Mouse (Mus musculus) ES-E14 (cell line): Measurements from ENCODE around the gene Tlr13. TPM values are rescaled to one million over a fixed set of nuclear protein-coding genes. Genes with fewer than 3 reads are reported as not detected.

Experiments used
- DNase-seq: peaks from one replicate; pipeline ENCODE4 v3.0.0-alpha.2; 2013; ENCODE audit warnings: low read depth, low spot score
- H3K27ac ChIP-seq: 2 replicates; pipeline ENCODE4 v1.5.1; 2012; ENCODE audit warnings: low read depth, mild to moderate bottlenecking, low read length, moderate library complexity, mixed read lengths; ENCODE audit not compliant: poor library complexity, insufficient read depth, severe bottlenecking
- H3K36me3 ChIP-seq: 2 replicates; pipeline ENCODE4 v1.6.1; 2012; ENCODE audit warnings: mild to moderate bottlenecking, low read length, moderate library complexity, mixed read lengths; ENCODE audit not compliant: control insufficient read depth, poor library complexity, insufficient read depth, severe bottlenecking
- H3K4me1 ChIP-seq, 2 experiments: fragments of 150-350 bp in 1 of 2; sonication (generic) in 1 of 2; 2 replicates each; pipeline ENCODE4 v1.6.1; 2012; ENCODE audit warnings: low read length in 2 of 2, mild to moderate bottlenecking in 1 of 2, mixed read lengths in 1 of 2; ENCODE audit not compliant: control insufficient read depth in 2 of 2, insufficient read depth in 2 of 2, poor library complexity in 1 of 2
- H3K4me3 ChIP-seq, 2 experiments: fragments of 150-350 bp in 1 of 2; sonication (generic) in 1 of 2; 2 replicates each; pipeline ENCODE4 v1.5.1; 2012; ENCODE audit warnings: low read length in 2 of 2, low read depth in 1 of 2, mild to moderate bottlenecking in 1 of 2, mixed read lengths in 1 of 2; ENCODE audit not compliant: insufficient read depth in 1 of 2, poor library complexity in 1 of 2, severe bottlenecking in 1 of 2
- H3K9ac ChIP-seq: 2 replicates; pipeline ENCODE4 v1.6.1; 2012; ENCODE audit warnings: low read depth, mild to moderate bottlenecking, low read length, mixed read lengths; ENCODE audit not compliant: poor library complexity, insufficient read depth, severe bottlenecking
- H3K9me3 ChIP-seq: fragments of 150-350 bp; sonication (generic); 2 replicates; pipeline ENCODE4 v1.6.1; 2012; ENCODE audit warnings: low read depth, mild to moderate bottlenecking, low read length; ENCODE audit not compliant: control insufficient read depth, insufficient read depth
- CHD2 ChIP-seq: IDR thresholded peaks from 2 replicates; pipeline ENCODE4 v1.6.1; 2014; ENCODE audit warnings: mild to moderate bottlenecking, low read depth, low read length, inconsistent platforms
- HCFC1 ChIP-seq: IDR thresholded peaks from 2 replicates; pipeline ENCODE4 v1.6.1; 2012; ENCODE audit warnings: low read length, inconsistent platforms, borderline replicate concordance; ENCODE audit not compliant: insufficient read depth
- MAFK ChIP-seq: IDR thresholded peaks from 2 replicates; pipeline ENCODE4 v1.6.1; 2014; ENCODE audit warnings: mild to moderate bottlenecking, low read depth, low read length, inconsistent platforms; ENCODE audit not compliant: insufficient read depth
- ZC3H11A ChIP-seq: IDR thresholded peaks from 2 replicates; pipeline ENCODE4 v1.6.1; 2012; ENCODE audit warnings: low read depth, mild to moderate bottlenecking, inconsistent platforms, low read length, borderline replicate concordance
- ZNF384 ChIP-seq: IDR thresholded peaks from 2 replicates; pipeline ENCODE4 v1.6.1; 2012; ENCODE audit warnings: low read depth, low read length, inconsistent platforms
- in situ Hi-C, 2 experiments: fragments of 600-800 bp; cut with MboI; formaldehyde crosslinking; loops; one replicate each; pipeline ENCODE4 v1.15.1; 2025; ENCODE audit warnings: low sequenced_read_pairs in 2 of 2, inconsistent platforms in 1 of 2; ENCODE audit not compliant: unreplicated experiment in 2 of 2
- total RNA-seq: library from RNA; depleted of rRNA; stranded (reverse); fragments of 300-350 nt; gene quantifications from 2 replicates; pipeline ENCODE4 v1.2.3, GENCODE M21; 2012

The Tlr13 gene
- total RNA-seq, 1 experiment, result not detected

- Histone ChIP-seq H3K9me3 (no peaks in the 10 kb centered on the region), H3K27ac (no peak overlapping the region), H3K9ac (no peak overlapping the region), H3K36me3 (no peaks in the 10 kb centered on the region), H3K4me1 (no peaks in the 10 kb centered on the region), H3K4me3 (no peak overlapping the region)
- in situ Hi-C loops, result no loop called here
- DNase-seq, result no peak
- no peak for TF ChIP-seq CHD2
- no peak for TF ChIP-seq MAFK
- TF ChIP-seq HCFC1, result no peak
- no peak for TF ChIP-seq ZNF384
- no peak for TF ChIP-seq ZC3H11A
Measured at GRCm38 (mm10) chrX:106128283-106128682, 14.7 kb upstream of the Tlr13 start.

- Histone ChIP-seq H3K4me1 (no peaks in the 10 kb centered on the region), H3K9ac (no peak overlapping the region), H3K27ac (no peak overlapping the region), H3K4me3 (no peak overlapping the region), H3K9me3 (no peaks in the 10 kb centered on the region), H3K36me3 (no peaks in the 10 kb centered on the region)
- no peak for DNase-seq
- in situ Hi-C loops, result no loop called here
- no peak for TF ChIP-seq MAFK
- TF ChIP-seq HCFC1, result no peak
- no peak for TF ChIP-seq ZNF384
- no peak for TF ChIP-seq ZC3H11A
- no peak for TF ChIP-seq CHD2
Measured at GRCm38 (mm10) chrX:106129877-106130276, 13.1 kb upstream of the Tlr13 start.

GRCm38 (mm10) chrX:106134916-106135315 lies 8.1 kb upstream of the Tlr13 start:
- Histone ChIP-seq H3K4me1 (no peaks in the 10 kb centered on the region), H3K4me3 (no peak overlapping the region), H3K27ac (no peak overlapping the region), H3K9me3 (no peaks in the 10 kb centered on the region), H3K9ac (no peak overlapping the region), H3K36me3 (no peaks in the 10 kb centered on the region)
- TF ChIP-seq ZNF384 (no peak), MAFK (no peak), CHD2 (no peak), ZC3H11A (no peak), HCFC1 (no peak)
- in situ Hi-C loops, result no loop called here
- no peak for DNase-seq

- Histone ChIP-seq H3K4me1 (no peaks in the 10 kb centered on the region), H3K9me3 (no peaks in the 10 kb centered on the region), H3K36me3 (no peaks in the 10 kb centered on the region), H3K4me3 (no peak overlapping the region), H3K27ac (no peak overlapping the region), H3K9ac (no peak overlapping the region)
- in situ Hi-C loops, result no loop called here
- TF ChIP-seq ZC3H11A, result no peak
- no peak for TF ChIP-seq HCFC1
- no peak for TF ChIP-seq ZNF384
- no peak for DNase-seq
Measured at GRCm38 (mm10) chrX:106135484-106135883, 7.5 kb upstream of the Tlr13 start.

GRCm38 (mm10) chrX:106135916-106136575 lies 7.0 kb upstream of the Tlr13 start:
- no peak for TF ChIP-seq CHD2
- no peak for TF ChIP-seq ZC3H11A
- TF ChIP-seq ZNF384, result no peak
- TF ChIP-seq HCFC1, result no peak
- no peak for TF ChIP-seq MAFK
- no peaks in the 10 kb centered on the region for H3K36me3 ChIP-seq
- no peak for DNase-seq
- no peak overlapping the region for H3K27ac ChIP-seq
- H3K9me3 ChIP-seq, result no peaks in the 10 kb centered on the region
- no peak overlapping the region for H3K4me3 ChIP-seq
- in situ Hi-C loops, result no loop called here
- no peak overlapping the region for H3K9ac ChIP-seq
- H3K4me1 ChIP-seq, result no peaks in the 10 kb centered on the region
